Mouse (Mus musculus) adrenal gland, adult 18-20 months (tissue): ENCODE measurements at regions not wholly inside any gene's neighbourhood (a gene's known extent, or its start where the extent isn't known, plus 50 kb on each side); places are given as distances from the start of the nearest gene placed in this dataset.
A peak's percentile ranks its signal among the peaks of the same experiment; 100 is the strongest.

ENCODE experiments used
- DNase-seq, 2 experiments: peaks; one replicate each; pipeline ENCODE4 v3.0.0; 2021 to 2022; ENCODE audit warnings: low spot score in 2 of 2

- DNase-seq: no peak
Observed at GRCm38 (mm10) chr3:132479275-132479674, 150.3 kb upstream of the Gimd1 start.

GRCm38 (mm10) chr3:132484814-132485213 is 144.8 kb upstream of the Gimd1 start:
- no peak for DNase-seq

GRCm38 (mm10) chr3:132485553-132485952 is 144.1 kb upstream of the Gimd1 start:
- no peak for DNase-seq

- DNase-seq: peak; percentile 53 to 57
Observed at GRCm38 (mm10) chr3:132506095-132506494, 123.5 kb upstream of the Gimd1 start.

GRCm38 (mm10) chr3:132510240-132510639 is 119.4 kb upstream of the Gimd1 start:
- no peak for DNase-seq

GRCm38 (mm10) chr3:132512526-132513102 is 117.0 kb upstream of the Gimd1 start:
- no peak for DNase-seq

GRCm38 (mm10) chr3:132533323-132533904 is 96.2 kb upstream of the Gimd1 start:
- DNase-seq: no peak

- no peak for DNase-seq
Observed at GRCm38 (mm10) chr3:132539780-132540658, 89.6 kb upstream of the Gimd1 start.

- DNase-seq: no peak
Observed at GRCm38 (mm10) chr3:132551238-132551808, 78.3 kb upstream of the Gimd1 start.

GRCm38 (mm10) chr3:132565755-132566154 is 63.9 kb upstream of the Gimd1 start:
- no peak for DNase-seq

GRCm38 (mm10) chr3:132566301-132566700 is 63.3 kb upstream of the Gimd1 start:
- DNase-seq: no peak
